Mouse (Mus musculus) MEL-GATA-1-ER (cell line): ENCODE data around the gene Acss2.

Source experiments
- DNase-seq: peaks from one replicate; pipeline ENCODE4 v3.0.0-alpha.2; 2012; ENCODE audit warnings: low read depth; ENCODE audit errors: extremely low read depth

The Acss2 gene

GRCm38 (mm10) chr2:155517455-155518423, at the start of gene Acss2, which contains the start of gene Ggt7:
Gene Acss2 (plus strand): TSS chr2:155517948.
Gene Ggt7 (minus strand): TSS chr2:155518237.
- DNase-seq = peak; percentile 88

GRCm38 (mm10) chr2:155472671-155473569, 44.8 kb upstream of the Acss2 start:
- peak; percentile 43 for DNase-seq

- DNase-seq = peak; percentile 19
Observed at GRCm38 (mm10) chr2:155473570-155474088, 44.1 kb upstream of the Acss2 start, which contains the start of gene Ncoa6. Gene Ncoa6 (minus strand): TSS chr2:155473894.

- DNase-seq = peak; percentile 56
Observed at GRCm38 (mm10) chr2:155482021-155482420, 35.7 kb upstream of the Acss2 start.

- DNase-seq = no peak
Observed at GRCm38 (mm10) chr2:155490998-155491397, 26.8 kb upstream of the Acss2 start.

- DNase-seq = no peak
Observed at GRCm38 (mm10) chr2:155502596-155502995, 15.2 kb upstream of the Acss2 start.

- no peak for DNase-seq
Observed at GRCm38 (mm10) chr2:155504440-155505355, 13.1 kb upstream of the Acss2 start.

- no peak for DNase-seq
Observed at GRCm38 (mm10) chr2:155505811-155506210, 11.9 kb upstream of the Acss2 start.

GRCm38 (mm10) chr2:155507721-155508470, 9.9 kb upstream of the Acss2 start:
- DNase-seq = no peak

GRCm38 (mm10) chr2:155512479-155512878, 5.3 kb upstream of the Acss2 start:
- peak; percentile 44 for DNase-seq

- DNase-seq = no peak
Observed at GRCm38 (mm10) chr2:155513543-155513942, 4.2 kb upstream of the Acss2 start.

GRCm38 (mm10) chr2:155514666-155515065, 3.1 kb upstream of the Acss2 start:
- no peak for DNase-seq

- no peak for DNase-seq
Observed at GRCm38 (mm10) chr2:155515941-155516340, 1.8 kb upstream of the Acss2 start.

- DNase-seq = peak; percentile 41
Observed at GRCm38 (mm10) chr2:155518531-155519270, 953 bp downstream of the Acss2 start.

- DNase-seq = peak; percentile 95
Observed at GRCm38 (mm10) chr2:155523706-155524105, 6.0 kb downstream of the Acss2 start.

GRCm38 (mm10) chr2:155524378-155524777, 6.6 kb downstream of the Acss2 start:
- DNase-seq = no peak

- DNase-seq = no peak
Observed at GRCm38 (mm10) chr2:155527367-155527766, 9.6 kb downstream of the Acss2 start.

GRCm38 (mm10) chr2:155536292-155536691, 18.5 kb downstream of the Acss2 start:
- DNase-seq = no peak
